Mouse (Mus musculus): ENCODE results near the gene Col6a4. TPM values are rescaled to one million over a fixed set of nuclear protein-coding genes. Genes with fewer than 3 reads are reported as not detected.
A peak's percentile ranks its signal among the peaks of the same experiment; 100 is the strongest.

The Col6a4 gene
- total and polyA plus RNA-seq, 3 experiments, result 0.08 to 0.74 (median 0.47) TPM

- H3K79me2 ChIP-seq (replicated peaks; ENCODE audit: control insufficient read depth, extremely low read depth, insufficient read depth, poor library complexity, severe bottlenecking), result no peaks in the 10 kb centered on the region
- dilution Hi-C loops (cut with MboI; ENCODE audit: extremely low pct_ligation_motif_present, extremely low pct_unique_long_range_greater_than_20kb, low sequenced_read_pairs) (no loop called here), in situ Hi-C loops (cut with MboI; ENCODE audit: low pct_ligation_motif_present, low pct_unique_long_range_greater_than_20kb, low sequenced_read_pairs) (no loop called here)
- H3K4me2 ChIP-seq (ENCODE audit: insufficient read depth, low read depth, poor library complexity, severe bottlenecking), result peak overlapping the region; percentile 23; the same call in 1 of the 2 replicates
- H3K9me3 ChIP-seq (replicated peaks; ENCODE audit: low read length), result peaks cover 5% of the 10 kb centered on the region
- peak; percentile 55 for DNase-seq (ENCODE audit: extremely low read depth)
- peaks cover 20% of the 10 kb centered on the region for H3K27me3 ChIP-seq (replicated peaks)
- no peak overlapping the region for H3K9ac ChIP-seq (ENCODE audit: insufficient read depth, low read depth)
- H3K4me1 ChIP-seq (ENCODE audit: control insufficient read depth in 1 of 2, insufficient read depth in 2 of 2), result no peaks in the 10 kb centered on the region
- H3K36me3 ChIP-seq (replicated peaks in 1 of 2; ENCODE audit: control insufficient read depth in 1 of 2, insufficient read depth in 1 of 2, low read length in 1 of 2), result no peaks in the 10 kb centered on the region
- no peak overlapping the region for H3K4me3 ChIP-seq (replicated peaks in 1 of 3; ENCODE audit: low read depth in 2 of 3, low read length in 2 of 3, poor library complexity in 1 of 3)
- H3K27ac ChIP-seq (ENCODE audit: insufficient read depth, low read depth), result no peak overlapping the region
- peak; percentile 37 for TF ChIP-seq SMC3 (IDR thresholded peaks at IDR 0.05; ENCODE audit: low read depth, low read length)
- TF ChIP-seq POLR2A (IDR thresholded peaks at IDR 0.05; ENCODE audit: low read depth, low read length), result no peak
- no peak for TF ChIP-seq ETS1 (conservative IDR thresholded peaks at IDR 0.05; ENCODE audit: low read depth, low read length)
- TF ChIP-seq RAD21 (IDR thresholded peaks at IDR 0.05; ENCODE audit: low read depth, low read length), result peak; percentile 72
- TF ChIP-seq CTCF (conservative IDR thresholded peaks at IDR 0.05 in 1 of 2, IDR thresholded peaks at IDR 0.05 in 1 of 2; ENCODE audit: low read depth in 2 of 2, low read length in 2 of 2), result peak; percentile 64 to 73
These were observed 57.7 kb downstream of the Col6a4 start for GRCm38 (mm10) chr9:106038865-106039264.

GRCm38 (mm10) chr9:106015666-106016065, 80.9 kb downstream of the Col6a4 start:
- TF ChIP-seq USF1 (IDR thresholded peaks at IDR 0.05; ENCODE audit: low read depth, low read length) (no peak), CHD2 (IDR thresholded peaks at IDR 0.05; ENCODE audit: low read length) (no peak), MAX (IDR thresholded peaks at IDR 0.05; ENCODE audit: low read length) (no peak), HCFC1 (IDR thresholded peaks at IDR 0.05; ENCODE audit: low read depth, low read length) (no peak), SIN3A (IDR thresholded peaks at IDR 0.05; ENCODE audit: low read length) (no peak), JUN (IDR thresholded peaks at IDR 0.05; ENCODE audit: insufficient read depth, low read depth, low read length) (no peak), POLR2AphosphoS2 (IDR thresholded peaks at IDR 0.05; ENCODE audit: low read depth, low read length) (no peak), CHD1 (IDR thresholded peaks at IDR 0.05; ENCODE audit: low read depth, low read length) (no peak), USF2 (conservative IDR thresholded peaks at IDR 0.05; ENCODE audit: low read depth, low read length) (no peak), MAZ (IDR thresholded peaks at IDR 0.05; ENCODE audit: low read depth, low read length) (no peak), KAT2A (IDR thresholded peaks at IDR 0.05; ENCODE audit: insufficient replicate concordance, low read length) (no peak), E2F4 (IDR thresholded peaks at IDR 0.05; ENCODE audit: insufficient replicate concordance, low read depth, low read length) (no peak), CTCF (conservative IDR thresholded peaks at IDR 0.05 in 1 of 2, IDR thresholded peaks at IDR 0.05 in 1 of 2; ENCODE audit: low read depth in 2 of 2, low read length in 2 of 2) (no peak), JUND (conservative IDR thresholded peaks at IDR 0.05; ENCODE audit: low read depth, low read length) (no peak), SMC3 (IDR thresholded peaks at IDR 0.05; ENCODE audit: low read depth, low read length) (no peak), ZC3H11A (IDR thresholded peaks at IDR 0.05; ENCODE audit: low read depth, low read length) (no peak), MYC (IDR thresholded peaks at IDR 0.05; ENCODE audit: low read depth, low read length) (no peak), MAFK (IDR thresholded peaks at IDR 0.05; ENCODE audit: insufficient replicate concordance, low read length) (no peak), NRF1 (IDR thresholded peaks at IDR 0.05; ENCODE audit: low read depth, low read length) (no peak), TCF12 (IDR thresholded peaks at IDR 0.05; ENCODE audit: low read depth, low read length) (no peak)
- in situ Hi-C loops (cut with MboI; ENCODE audit: low pct_ligation_motif_present, low pct_unique_long_range_greater_than_20kb, low sequenced_read_pairs) (no loop called here), dilution Hi-C loops (cut with MboI; ENCODE audit: extremely low pct_ligation_motif_present, extremely low pct_unique_long_range_greater_than_20kb, low sequenced_read_pairs) (no loop called here)
- DNase-seq (ENCODE audit: extremely low read depth), result no peak
- Histone ChIP-seq H3K9me3 (replicated peaks; ENCODE audit: low read length) (no peaks in the 10 kb centered on the region), H3K27ac (ENCODE audit: insufficient read depth, low read depth) (no peak overlapping the region), H3K4me3 (replicated peaks in 1 of 3; ENCODE audit: low read depth in 2 of 3, low read length in 2 of 3, poor library complexity in 1 of 3) (no peak overlapping the region), H3K79me2 (replicated peaks; ENCODE audit: control insufficient read depth, extremely low read depth, insufficient read depth, poor library complexity, severe bottlenecking) (no peaks in the 10 kb centered on the region), H3K4me2 (ENCODE audit: insufficient read depth, low read depth, poor library complexity, severe bottlenecking) (no peak overlapping the region), H3K36me3 (replicated peaks in 1 of 2; ENCODE audit: control insufficient read depth in 1 of 2, insufficient read depth in 1 of 2, low read length in 1 of 2) (no peaks in the 10 kb centered on the region), H3K4me1 (ENCODE audit: control insufficient read depth in 1 of 2, insufficient read depth in 2 of 2) (no peaks in the 10 kb centered on the region), H3K9ac (ENCODE audit: insufficient read depth, low read depth) (no peak overlapping the region), H3K27me3 (replicated peaks) (peaks cover 42% of the 10 kb centered on the region)
